Mouse (Mus musculus) gastrocnemius, adult 18-20 months (tissue): ENCODE measurements around the gene Vmn1r205. TPM values are rescaled to one million over a fixed set of nuclear protein-coding genes. Genes with fewer than 3 reads are reported as not detected.
"Not testable (repeated sequence)": the region's sequence is repeated elsewhere in the genome, so short reads cannot be mapped to it uniquely, and the experiment has no call there.

ENCODE experiments used
- DNase-seq: peaks from one replicate; pipeline ENCODE4 v3.0.0; 2021; ENCODE audit warnings: low spot score
- long read RNA-seq, 2 experiments: library from polyadenylated mRNA; stranded (forward); transcript quantifications; one replicate each; pipeline ENCODE4 v2.0.0; 2021
- total RNA-seq, 2 experiments: library from RNA; stranded (reverse); gene quantifications; 2 replicates each; pipeline ENCODE4 v1.2.3; 2021

Vmn1r205 gene
- not detected for total RNA-seq
- long read RNA-seq, experiment 1 = 0 reads
- long read RNA-seq, experiment 2 = 0 reads

- no peak for DNase-seq
Measured at GRCm38 (mm10) chr13:22592900-22593299, at the start of gene Vmn1r205. Gene Vmn1r205 (minus strand): TSS chr13:22593000.

- DNase-seq = not testable (repeated sequence)
Measured at GRCm38 (mm10) chr13:22624151-22624550, 31.4 kb upstream of the Vmn1r205 start, which contains the start of gene Vmn1r206. Gene Vmn1r206 (minus strand): TSS chr13:22624251.

- not testable (repeated sequence) for DNase-seq
Measured at GRCm38 (mm10) chr13:22583336-22583735, 9.5 kb downstream of the Vmn1r205 start.

GRCm38 (mm10) chr13:22574911-22575310 is 17.9 kb downstream of the Vmn1r205 start:
- not testable (repeated sequence) for DNase-seq

- DNase-seq = not testable (repeated sequence)
Measured at GRCm38 (mm10) chr13:22552898-22553297, 39.9 kb downstream of the Vmn1r205 start, which contains the start of gene Vmn1r204. Gene Vmn1r204 (plus strand): TSS chr13:22553198.

Other genes starting within 250 kb of the Vmn1r205 start
- gene Vmn1r198, start 242.6 kb downstream of the Vmn1r205 start, total RNA-seq = not detected
- gene Vmn1r199, start 213.2 kb downstream of the Vmn1r205 start, total RNA-seq = not detected
- not detected for gene Vmn1r200, start 202.6 kb downstream of the Vmn1r205 start, total RNA-seq
- gene Vmn1r201, start 121.1 kb downstream of the Vmn1r205 start, total RNA-seq = not detected
- not detected for gene Vmn1r202, start 87.6 kb downstream of the Vmn1r205 start, total RNA-seq
- gene Vmn1r203, start 74.9 kb downstream of the Vmn1r205 start, total RNA-seq = not detected
- not detected for gene Vmn1r204, start 39.8 kb downstream of the Vmn1r205 start, total RNA-seq
- not detected for gene Vmn1r206, start 31.3 kb upstream of the Vmn1r205 start, total RNA-seq
- gene Vmn1r207-ps, start 136.6 kb upstream of the Vmn1r205 start, total RNA-seq = not detected
- not detected for gene Vmn1r208, start 184.4 kb upstream of the Vmn1r205 start, total RNA-seq
- gene Vmn1r209, start 216.7 kb upstream of the Vmn1r205 start, total RNA-seq = not detected
- gene Vmn1r210, start 238.3 kb upstream of the Vmn1r205 start, total RNA-seq = not detected